Mouse (Mus musculus): ENCODE measurements around the gene 9930022D16Rik.

9930022D16Rik gene

DNA sequence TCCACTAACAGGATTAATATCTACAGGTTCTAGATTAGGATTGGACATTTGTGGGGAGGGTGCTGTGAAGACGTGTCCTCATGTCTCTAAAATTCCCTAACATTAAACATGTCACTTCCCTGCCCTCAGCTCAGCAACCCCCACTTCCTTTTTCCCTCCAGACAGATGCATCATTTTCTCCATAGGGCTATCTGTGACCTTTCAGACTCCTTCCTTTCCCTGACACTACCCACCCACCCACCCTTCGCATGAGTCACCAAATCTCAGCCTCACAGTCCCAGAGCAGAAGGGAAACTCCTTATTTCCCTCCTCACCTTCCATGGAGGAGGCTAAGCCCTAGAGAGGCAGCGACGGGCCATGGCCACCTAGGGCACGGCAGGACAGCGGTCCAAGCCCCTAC lies at the start of gene 9930022D16Rik:
9930022D16Rik (plus strand) TSS at position 301 of the 400 bp plus-strand sequence.
- no peak for DNase-seq (ENCODE audit: low spot score in 2 of 2)

DNA sequence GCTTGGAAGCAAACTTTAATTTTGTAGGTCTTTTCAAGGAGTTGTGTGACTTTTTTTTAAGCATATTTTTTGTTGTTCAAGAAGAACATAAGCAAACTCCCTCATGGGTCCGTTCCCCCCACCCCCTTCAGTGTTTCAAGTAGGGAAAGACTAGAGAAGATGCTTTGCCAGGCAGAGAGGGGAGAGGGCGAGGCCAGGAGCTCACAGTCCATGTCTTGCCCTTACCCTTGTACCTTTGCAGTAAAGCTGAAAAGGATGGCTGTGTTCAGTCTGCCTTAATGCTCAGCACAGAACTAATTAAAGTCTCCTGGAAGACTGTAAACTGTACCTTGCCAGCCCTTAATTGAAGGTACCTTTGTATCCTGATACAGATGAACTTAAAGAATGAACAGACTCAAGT lies 49.4 kb upstream of the 9930022D16Rik start:
- no peak for DNase-seq (ENCODE audit: low spot score in 2 of 2)

DNA sequence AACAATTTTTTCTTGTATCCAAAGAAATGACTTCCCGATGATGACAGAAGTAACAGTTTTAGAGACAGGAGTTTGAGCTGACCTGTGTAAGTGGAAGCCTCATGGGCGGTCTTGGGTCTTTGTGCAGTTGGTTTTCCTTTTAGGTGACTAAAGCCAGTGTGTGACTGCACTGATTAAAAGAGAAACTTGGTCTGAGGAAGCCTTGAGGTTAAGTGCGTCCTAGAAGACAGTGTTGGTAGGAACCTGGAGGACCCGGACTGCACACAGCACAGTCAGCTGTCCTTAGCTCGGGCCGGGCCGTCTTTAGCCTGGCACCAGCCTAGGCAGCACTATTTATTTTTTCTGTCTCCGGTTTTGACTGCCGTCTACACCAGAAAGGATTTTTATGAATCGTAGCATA lies 48.8 kb upstream of the 9930022D16Rik start:
- no peak for DNase-seq (ENCODE audit: low spot score in 2 of 2)

DNA sequence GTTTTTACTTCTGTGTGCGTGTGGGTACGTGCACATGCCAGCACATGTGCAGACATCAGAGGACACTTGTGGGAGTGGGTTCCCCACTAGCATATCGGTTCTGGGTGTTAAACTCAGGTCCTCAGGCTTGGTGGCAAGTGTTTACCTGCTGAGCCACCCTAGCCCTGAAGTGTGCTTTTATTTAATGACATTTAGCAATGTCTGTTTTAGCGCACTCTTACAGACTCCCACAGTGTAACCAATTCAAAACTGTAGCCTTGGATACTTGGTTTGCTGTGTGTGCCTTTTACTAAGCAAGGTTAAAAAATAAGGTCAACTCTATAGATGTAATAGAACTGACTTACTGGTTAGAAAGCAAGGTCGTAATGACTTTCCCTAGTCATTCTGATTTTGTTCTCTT lies 47.9 kb upstream of the 9930022D16Rik start:
- no peak for DNase-seq (ENCODE audit: low spot score in 2 of 2)

DNA sequence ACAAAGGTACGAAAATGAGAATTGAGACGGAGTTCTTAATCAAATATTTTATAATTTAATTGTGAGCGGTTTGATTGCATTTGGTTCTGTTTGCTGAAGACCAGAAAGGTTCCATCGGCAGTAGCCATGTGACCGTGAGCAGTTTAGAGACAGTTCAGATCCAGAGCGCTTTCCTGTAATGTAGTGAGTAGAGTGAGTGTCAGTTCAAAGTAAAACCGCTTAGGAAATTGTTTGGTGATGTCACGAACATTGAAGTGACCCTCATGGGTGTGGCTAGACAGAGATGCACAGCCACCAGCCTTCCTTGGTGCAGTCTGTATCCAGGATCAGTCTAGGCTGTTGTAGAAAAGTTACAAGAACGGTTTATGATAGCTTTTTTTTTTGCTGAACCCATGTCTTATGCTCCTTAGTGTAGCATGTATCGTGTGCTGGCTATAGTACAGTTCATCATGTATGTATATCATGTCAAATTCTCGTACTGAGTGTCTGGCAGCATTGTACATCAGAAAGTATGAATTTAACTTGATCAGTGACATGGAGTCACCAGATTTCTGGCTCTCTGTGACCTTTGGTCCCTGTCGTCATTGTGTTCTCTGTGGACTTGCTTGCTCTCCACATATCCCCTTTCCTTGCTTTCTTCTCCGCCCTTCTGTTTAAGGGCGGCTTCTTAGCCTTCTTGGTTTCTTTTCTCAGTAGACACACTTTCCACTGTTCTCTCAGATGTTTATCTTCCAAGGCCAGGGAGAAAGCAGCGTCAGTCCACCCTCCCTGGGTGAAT lies 46.7 kb upstream of the 9930022D16Rik start:
- DNase-seq (ENCODE audit: low spot score in 2 of 2): no peak

DNA sequence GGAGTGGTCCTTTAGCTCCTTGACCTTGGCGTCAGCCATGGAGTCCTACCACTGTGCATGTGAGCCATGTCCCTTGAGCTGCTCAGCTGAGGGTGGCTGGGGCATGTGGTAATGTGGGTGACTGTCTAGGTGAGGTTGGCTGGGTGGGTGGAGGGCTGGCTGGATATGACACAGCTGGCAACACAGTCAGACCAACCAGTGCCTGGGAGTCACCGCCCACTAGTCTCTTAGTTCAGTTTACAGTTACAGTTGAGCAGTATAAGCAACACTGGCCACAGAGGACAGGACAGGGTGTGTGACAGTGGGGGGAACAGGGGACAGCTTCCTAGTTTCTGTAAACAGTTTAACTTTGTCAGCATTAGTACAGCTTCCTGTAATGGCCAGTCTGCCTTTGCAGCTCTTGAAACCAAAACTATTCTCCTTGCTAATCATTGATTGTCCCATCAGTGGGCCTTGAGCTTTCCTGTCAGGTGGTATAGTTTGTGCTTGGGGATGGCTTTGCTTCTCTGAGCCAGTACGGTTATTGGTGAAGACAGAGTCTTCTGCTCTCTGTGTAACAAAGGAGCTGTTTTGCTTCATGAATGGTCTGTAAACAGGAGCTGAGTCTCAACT lies 44.6 kb upstream of the 9930022D16Rik start:
- DNase-seq (ENCODE audit: low spot score in 2 of 2): no peak

DNA sequence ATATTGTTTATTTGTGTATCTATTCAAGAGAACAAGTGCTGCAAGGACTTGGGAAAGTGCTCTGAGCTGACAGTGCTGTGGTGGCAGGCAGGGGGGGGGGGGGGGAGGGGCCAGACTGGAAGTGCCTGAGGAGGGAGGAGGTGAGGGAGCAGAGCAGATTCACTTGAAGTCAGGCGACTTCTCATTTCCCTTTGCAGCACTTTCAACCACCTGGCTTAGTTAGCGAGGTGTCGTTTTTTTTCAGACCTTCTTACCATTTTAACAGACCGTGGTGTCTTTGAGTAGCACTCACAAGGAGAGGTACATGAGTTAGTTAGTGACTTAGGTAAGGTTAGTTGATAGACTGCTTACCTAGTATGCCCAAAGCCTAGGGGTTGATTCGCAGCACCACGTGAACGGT lies 38.3 kb upstream of the 9930022D16Rik start:
- DNase-seq (ENCODE audit: low spot score in 2 of 2): no peak

DNA sequence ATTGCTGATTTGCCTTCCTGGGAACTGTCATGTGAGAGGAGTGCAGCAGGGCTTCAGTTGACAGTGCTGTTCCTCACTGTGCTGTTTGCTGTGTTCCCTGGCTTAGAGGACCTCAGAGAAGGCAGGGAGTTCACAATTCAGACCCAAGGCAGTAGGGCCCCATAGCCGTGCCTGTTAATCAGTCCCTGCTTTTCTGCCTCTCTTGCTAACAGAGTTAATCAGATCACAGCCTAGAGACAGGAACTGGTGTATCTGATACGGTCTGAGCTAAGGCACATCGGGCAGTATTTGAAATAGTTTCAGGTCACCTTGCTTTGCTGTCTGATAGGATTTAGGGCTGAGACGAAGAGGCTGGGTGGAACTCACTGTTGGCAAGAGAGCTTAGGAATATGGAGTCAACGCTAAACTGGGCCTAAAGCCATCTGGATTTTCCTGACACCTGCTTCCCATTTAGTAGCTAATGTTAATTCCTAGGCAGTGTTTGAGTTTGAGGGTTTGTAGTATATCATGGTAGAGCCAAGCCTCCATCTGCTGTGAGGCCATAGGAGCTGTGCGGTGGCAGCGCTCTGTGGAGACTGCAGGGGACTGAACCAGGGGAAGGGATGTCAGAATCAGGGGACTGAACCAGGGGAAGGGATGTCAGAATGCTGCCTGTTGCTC lies 37.1 kb upstream of the 9930022D16Rik start:
- DNase-seq (ENCODE audit: low spot score in 2 of 2): no peak

DNA sequence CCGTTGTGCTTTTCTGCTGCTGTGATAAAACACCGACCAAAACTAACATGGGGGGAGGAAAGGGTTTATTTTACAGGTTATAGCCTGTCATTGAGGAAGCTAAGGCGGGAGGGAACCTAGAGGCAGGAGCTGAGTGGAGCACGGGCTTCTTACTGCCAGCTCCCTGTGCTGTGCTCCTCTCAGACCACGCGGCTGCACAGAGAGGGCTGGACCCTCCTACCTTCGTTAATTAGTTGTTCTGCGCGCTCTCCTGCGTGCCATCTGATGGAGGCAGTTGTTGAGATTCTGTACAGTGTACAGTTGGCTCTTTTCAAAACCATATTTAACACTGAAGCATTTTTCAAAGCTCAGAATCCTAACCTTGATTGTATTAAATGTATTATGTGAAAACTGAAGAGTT lies 36.2 kb upstream of the 9930022D16Rik start:
- no peak for DNase-seq (ENCODE audit: low spot score in 2 of 2)

DNA sequence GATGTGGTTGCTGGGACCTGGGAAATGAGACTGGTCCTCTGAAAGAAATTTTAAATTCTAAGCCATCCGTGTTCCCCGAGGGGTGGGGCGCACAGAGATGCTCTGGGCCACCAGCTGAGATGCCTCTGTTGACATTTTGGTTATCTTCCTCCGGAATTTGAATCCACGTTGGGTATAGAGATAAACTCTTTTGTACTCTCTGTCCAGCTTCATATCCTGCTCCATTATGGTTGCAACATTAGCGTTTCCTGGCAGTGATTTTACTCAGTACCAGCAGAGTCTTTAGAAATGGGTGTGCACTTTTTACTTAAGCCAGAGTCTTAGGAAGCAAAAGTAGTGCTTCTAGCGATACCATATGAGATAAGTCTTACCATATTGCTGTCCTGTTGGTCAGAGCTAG lies 35.7 kb upstream of the 9930022D16Rik start:
- no peak for DNase-seq (ENCODE audit: low spot score in 2 of 2)

DNA sequence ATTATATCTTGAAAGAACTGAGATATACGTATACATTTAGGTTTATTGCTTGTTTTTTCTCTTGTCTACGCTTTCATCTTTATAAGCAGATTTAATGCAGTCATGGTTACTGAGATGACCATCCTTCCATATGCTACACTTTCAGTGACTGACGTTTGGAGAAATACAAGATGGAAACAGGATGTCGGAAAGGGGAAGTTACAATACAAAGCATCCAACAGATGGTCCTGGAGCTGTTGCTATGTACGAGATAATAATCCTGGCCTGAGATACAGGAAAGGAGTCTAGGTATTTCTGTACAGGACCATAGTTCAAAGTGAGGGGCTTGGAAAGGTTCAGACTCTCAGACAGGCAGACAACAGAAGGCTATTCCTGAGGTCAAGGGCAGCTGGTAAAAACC lies 33.1 kb upstream of the 9930022D16Rik start:
- DNase-seq (ENCODE audit: low spot score in 2 of 2): no peak

DNA sequence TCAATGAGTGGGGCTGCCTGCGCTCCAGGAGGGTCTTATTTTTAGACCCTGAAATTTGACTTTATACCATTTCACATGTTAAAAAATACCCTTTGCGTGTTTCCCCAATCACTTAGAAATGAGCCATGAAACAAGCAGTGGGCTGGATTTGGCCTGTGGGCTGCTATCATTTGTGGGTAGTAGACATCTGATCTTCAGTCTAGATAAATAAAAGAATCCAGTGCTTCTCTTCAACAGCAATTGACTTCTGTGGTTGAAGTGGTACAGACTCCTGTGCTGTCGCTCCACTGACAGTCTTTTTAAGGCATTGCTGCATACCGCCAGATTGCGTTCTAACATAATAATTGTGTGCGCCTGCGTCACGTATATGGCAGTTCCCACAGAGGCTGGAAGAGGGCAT lies 28.4 kb upstream of the 9930022D16Rik start:
- DNase-seq (ENCODE audit: low spot score in 2 of 2): no peak

DNA sequence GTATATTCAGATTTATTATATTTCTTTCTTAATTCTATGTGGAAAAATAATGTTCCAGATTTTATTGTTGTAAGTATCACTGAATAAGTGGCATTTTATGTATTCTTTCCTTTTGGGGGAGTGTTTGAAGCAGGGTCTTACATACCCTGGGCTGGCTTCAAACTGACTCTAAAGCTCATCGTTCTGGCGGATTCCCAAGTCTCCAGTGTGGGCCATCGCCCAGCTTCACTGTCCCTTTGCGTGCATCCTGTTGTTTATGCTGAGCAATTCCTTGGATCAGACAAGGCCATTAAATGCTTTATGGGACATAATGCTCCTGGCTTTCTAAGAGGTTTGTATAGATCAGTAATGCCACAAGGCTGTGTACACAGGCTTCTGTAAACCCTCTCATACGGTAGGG lies 24.7 kb upstream of the 9930022D16Rik start:
- DNase-seq (ENCODE audit: low spot score in 2 of 2): no peak

DNA sequence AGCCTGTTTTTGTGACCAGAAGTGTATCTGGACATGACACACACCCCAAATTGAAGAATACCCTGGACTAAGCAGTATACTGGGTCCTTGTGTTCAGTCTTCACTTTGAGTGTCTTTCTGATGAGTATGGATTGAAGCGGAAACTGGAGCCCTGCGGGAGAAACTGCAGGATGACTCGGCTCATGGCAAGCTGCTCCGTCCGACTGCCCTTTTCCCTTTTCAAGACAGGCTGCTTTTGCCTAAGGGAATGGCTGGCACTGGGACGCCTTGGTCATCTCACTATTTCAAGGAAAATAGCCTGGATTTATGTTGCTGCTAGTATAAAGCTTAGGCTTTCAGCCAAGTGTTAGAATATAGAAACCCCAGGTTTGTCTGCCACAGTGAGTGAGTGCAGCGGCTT lies 22.5 kb upstream of the 9930022D16Rik start:
- DNase-seq (ENCODE audit: low spot score in 2 of 2): no peak

DNA sequence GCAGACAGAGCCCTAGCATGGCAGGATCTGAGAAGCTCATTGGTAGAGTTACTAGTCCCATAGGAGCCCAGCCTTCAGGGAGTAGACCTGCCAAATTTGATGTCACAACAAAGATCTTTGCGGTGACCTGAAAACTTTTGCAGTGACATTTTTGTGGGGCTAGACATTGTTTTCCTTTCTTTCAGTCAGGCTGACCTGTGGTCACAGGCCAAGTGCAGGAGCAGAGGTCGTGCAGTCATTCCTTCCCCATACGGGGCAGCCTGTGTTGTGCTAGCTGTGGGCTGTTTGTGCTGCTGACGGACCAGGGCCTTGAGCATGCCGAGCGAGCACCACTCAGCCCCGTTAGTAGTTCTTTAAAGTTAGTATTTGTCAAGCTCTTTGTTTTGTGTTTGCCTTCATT lies 22.0 kb upstream of the 9930022D16Rik start:
- no peak for DNase-seq (ENCODE audit: low spot score in 2 of 2)

DNA sequence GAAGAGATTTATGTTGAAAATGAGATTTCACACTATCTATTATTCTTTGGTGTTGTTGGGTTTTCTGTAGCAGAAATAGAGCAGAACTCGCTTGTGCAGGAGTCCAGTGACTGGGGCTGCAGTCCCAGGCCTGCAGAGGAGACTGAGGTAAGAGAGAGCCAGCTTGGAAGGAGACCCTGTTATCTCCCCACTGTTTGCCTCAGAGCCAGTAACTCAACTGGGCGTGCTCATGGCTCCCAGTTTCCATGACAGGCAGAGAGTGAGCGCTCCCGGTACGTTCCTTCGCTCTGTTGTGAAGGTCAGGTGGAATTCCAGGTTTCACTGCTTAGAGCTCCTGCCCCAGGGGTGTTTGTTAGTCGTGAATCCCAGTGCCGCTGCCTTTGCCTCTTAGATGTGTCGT lies 21.1 kb upstream of the 9930022D16Rik start:
- DNase-seq (ENCODE audit: low spot score in 2 of 2): no peak

DNA sequence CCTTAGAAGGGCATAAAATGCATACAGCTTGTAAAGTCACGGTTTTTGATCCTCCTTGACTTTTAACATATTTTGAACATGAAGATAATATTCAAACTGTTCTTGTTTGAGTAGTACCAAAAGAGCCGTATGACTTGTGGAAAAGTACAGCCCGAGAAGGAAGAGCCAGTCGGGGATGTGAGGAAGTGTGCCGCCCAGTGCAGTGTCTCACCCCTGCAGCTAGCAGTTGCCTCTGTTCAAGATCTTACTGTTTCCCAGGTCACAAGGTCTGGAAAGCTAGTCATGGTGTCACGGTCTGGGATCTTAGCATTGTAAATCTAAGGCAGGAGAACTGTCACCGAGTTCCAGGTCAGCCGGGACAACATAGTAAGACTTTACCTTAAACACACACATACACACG lies 19.0 kb upstream of the 9930022D16Rik start:
- DNase-seq (ENCODE audit: low spot score in 2 of 2): no peak

DNA sequence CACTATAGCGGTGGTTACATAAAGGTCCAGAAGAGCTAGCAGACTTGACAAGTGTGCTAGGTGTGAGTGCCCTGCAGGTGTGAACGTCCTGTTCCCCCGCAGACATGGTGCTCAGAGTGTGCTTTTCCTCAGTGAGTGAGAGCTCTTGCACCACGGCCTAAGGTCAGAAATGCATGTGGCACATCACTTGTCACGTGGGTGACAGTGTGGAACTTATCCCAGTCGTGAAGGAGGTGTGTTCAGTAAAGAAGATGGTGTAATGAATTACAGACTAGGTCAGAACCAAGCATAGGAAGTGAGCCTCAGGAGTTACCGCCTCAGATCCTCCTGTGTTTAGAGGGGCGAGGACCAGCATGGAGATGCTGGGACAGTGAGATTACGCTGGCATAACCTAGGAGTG lies 18.4 kb upstream of the 9930022D16Rik start:
- no peak for DNase-seq (ENCODE audit: low spot score in 2 of 2)

DNA sequence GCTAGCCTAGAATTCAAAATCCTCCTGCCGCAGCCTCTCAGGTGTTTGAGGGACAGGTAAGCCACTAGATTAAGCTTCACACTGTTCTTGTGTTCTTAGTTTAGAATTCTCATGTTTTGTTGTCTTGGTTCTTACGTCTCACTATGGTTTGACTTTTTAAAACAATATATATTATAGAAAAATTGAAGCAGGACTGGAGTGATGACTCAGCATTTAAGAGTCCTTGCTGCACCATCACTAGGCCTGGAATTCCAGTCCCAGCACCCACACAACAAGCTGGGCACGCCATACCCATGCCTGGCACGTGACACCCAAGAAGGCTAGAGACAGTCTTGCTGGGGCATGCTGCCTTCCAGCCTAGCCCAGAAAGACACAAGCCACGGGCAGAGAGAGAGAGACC lies 7.3 kb upstream of the 9930022D16Rik start:
- no peak for DNase-seq (ENCODE audit: low spot score in 2 of 2)

DNA sequence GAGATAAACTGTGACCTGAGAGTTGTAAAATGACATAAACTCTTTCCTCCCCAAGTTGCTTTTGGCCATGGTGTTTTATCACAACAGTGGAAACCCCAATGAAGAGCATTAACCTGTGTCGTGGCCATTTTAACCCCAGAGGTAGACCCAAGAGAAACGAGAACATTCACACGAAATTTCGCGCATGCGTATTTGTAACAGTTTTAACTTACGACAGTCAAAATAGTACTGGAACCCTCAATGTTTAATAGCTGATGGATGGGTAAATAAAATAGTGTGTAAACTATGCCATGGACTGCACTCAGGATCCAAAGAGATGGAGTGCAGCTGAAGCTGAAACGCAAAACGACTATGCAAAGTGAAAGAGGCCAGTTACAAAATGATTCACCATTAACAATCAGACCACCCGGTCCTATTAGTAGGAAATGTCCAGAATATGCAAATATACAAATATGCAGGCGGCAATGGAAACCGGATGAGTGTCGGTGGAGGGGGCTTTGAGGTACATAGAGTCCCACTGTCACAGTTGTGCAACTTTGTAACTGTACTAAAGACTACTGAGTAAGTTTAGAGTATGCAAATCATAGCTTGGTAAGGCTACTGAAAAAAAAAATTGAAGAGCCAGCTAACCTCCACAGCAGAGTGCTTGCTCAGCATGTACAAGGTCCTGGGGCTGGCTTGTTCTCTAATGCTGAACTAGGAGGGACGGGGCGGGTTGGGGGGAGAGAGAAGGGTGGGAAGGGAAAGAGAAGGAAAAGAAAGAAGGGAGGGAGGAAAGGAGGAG lies 3.3 kb upstream of the 9930022D16Rik start:
- no peak for DNase-seq (ENCODE audit: low spot score in 2 of 2)

DNA sequence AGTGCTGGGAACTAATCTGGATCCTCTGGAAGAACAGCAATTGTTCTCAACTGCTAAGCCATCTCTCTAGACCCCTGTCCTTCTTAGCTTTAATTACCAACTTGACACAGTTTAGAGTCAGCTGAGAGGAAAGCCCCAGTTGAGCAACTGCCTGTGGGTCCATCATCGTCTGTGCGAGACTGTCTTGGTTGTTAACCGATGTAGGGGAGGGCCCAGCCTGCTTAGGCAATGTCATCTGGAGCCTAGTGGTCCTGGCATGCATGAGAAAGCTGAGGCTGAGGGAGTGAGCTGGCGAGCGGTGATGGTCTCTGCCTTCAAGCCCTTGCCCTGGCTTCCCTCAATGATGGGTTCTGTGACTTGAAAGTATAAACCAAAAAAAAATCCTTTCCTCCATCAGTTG lies 1.1 kb downstream of the 9930022D16Rik start:
- no peak for DNase-seq (ENCODE audit: low spot score in 2 of 2)

DNA sequence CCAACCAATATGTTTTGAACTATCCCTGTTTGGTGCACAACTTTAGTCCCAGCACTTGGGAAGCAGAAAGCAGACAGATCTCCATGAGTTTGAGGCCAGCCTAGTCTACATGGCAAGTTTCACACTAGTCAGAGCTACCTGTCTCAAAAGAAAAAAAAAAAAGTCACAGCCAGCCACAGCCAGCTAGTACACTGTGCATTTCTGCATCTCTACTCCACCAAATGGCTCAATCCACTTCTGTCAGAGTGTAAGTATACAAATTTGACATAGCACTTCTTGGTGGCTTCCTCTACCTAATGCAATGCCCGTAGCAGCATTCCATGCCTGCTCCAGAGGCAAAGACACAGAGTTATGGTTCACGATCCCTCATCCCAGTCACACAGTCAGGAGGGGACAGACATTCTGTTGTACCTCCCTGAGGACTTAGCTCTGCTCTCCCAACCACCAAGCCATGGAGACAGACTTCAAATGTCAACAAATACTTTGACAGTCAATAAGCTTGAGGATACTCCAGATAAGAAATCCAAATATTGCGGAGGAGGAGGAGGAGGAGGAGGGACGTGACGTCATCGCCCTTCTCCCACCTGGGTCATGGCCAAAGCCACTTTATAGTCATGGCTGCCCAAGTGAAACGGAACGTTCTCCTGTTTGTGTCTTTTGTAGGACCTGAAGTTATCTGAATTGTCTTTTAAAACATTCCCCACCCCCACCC lies 3.1 kb downstream of the 9930022D16Rik start:
- DNase-seq (ENCODE audit: low spot score in 2 of 2): no peak

All from right cerebral cortex, postnatal 36 days (tissue).